Mouse (Mus musculus) T-helper 1 cell (primary cell): ENCODE measurements around the gene Ston1.

ENCODE experiments used
- in situ Hi-C: fragments of 300-600 bp; cut with MboI, MseI; formaldehyde crosslinking; loops from one replicate; pipeline ENCODE4 v1.15.1; 2025; ENCODE audit warnings: high pct_unique_total_duplicates

The Ston1 gene

DNA sequence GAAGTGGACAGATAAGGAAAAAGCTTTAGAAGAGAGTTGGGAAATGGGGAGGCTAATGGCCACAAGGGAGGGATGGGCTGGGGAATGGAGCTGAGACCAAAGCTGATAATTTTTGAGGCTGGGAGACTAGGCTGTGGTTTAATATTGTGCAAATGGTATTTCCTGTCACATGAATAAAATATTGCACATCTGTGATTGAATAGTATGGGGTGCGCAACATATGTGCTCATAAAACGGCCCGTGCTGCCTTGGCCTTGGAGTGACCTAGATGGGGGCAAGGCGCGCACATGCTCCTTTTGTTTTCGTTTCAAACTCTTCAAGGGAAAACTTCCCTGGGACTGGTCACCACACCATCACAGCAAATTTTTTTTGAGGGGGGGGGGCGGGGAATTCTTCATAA is 28.4 kb downstream of the Ston1 start:
- in situ Hi-C loops: no loop called here

DNA sequence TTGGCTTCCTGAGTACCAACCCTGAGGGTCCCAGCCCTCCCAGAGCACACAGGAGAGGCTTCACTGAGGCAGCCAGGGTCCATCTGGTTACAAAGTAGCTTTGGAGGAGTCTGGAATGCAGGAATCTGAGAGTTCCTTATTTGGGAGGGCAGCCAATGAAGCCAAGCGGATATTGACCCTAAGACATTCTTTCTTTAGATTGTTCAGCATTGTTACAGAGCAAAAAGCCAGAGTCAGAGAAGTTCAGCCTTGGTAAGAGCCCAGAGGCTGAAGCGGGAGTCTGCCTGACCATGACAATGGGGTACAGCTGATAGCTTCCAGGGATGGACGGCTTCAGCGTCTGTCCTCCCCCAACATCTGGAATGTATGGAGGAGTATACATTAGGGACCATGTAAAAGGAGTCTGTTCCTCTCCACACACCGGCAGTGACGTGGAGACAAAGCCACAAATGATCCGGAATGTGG is 28.9 kb downstream of the Ston1 start:
- in situ Hi-C loops: no loop called here

DNA sequence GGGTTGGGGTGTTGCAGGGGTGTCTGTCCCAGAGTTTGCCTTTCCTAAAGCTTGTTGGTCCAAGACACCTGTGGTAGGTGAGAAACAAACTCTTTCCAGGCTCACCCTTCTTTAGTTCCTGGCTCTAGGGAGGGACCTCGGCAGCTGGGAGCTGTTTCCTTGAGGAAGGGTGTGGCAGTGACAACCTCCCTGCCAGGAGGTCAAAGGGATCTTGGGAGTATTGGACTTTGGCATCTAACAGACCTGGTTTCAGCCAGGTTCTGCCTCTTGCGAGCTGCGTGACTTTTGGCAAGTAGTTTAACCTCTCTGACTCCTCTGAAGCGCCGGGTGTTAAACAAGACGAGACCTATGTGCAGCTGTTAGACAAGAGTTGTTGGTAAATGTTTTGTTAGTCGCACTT is 29.7 kb downstream of the Ston1 start:
- in situ Hi-C loops: no loop called here

DNA sequence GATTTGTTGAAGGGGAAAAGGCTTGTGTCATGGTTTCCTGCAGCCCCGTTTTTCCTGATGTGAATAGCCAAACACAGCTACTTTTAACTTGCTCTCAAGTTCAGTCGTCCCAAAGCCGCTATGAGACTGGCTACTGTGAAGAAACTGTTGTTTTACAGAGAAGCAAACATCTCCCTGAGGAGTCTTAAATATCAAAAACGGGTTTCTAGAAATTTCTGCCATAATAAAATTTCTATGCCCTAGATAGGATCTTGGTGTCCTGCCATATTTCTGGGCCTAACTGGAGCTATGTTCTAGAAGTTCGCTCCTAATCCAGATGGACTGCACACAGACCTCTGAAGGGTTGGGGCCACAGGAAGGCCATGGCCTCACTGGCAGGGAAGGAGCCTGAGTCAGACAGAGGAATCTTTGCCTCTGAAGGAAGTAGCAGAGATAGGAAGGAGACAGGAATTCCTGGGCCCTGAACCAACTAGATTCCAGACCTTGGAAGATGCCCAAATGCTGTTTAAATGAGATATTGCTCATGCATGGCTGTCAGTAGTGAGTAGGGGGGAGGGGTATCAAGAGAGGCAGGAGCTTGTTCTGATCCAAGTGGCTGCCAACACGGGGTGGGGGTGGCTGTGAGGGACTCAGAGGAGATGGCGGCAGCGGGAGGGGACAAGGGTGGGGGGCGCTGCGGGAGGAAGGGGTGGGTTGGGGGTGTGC is 31.3 kb downstream of the Ston1 start:
- in situ Hi-C loops: no loop called here

DNA sequence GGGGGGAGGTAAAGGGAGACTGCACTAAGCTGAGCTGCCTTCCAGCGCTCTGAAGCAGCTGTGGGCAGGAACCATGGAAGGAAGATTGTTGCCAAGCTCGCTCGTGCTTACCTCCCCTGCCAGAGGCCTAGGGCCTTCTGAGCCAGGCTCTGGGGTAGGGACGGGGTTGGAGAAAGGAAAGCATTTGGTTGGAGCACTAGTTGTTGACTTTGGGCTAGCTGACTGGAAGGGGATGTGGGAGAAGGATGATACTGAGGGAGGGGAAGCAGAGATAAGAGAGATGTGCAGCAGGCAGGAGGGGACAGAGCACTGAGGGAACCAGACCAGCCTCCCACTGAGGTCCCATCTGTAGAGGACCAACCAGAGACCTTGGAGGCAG is 31.9 kb downstream of the Ston1 start:
- in situ Hi-C loops: no loop called here

DNA sequence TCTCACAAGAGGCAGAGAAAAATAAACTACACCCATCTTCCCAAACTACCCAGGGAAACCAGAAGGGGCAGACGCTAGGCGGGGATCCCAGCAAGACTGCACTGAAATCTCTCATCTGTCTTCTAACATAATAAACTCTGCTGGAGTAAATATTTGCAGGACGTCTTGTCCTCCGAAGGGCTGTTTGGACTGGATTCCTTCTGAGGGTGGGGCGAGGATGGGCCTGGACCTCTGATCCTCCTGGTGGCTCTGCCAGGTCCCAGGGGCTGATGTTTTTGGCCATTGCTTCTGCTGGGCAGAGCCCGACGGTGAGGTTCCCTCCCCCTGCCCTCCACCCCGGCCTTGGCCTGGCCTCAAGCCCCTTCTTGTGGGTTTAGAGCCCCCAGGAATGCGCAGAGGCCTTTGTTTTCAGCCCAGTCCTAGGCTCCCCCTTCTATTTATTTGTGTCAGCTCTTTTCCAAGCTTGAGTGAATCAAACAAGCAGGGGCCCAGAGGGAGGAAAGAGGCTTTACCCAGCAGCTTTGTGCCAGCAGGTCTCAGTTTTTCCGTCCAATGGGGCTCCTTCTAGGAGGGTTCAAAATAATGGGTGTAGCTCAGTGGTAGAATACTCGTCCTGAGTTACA is 32.6 kb downstream of the Ston1 start:
- in situ Hi-C loops: no loop called here

DNA sequence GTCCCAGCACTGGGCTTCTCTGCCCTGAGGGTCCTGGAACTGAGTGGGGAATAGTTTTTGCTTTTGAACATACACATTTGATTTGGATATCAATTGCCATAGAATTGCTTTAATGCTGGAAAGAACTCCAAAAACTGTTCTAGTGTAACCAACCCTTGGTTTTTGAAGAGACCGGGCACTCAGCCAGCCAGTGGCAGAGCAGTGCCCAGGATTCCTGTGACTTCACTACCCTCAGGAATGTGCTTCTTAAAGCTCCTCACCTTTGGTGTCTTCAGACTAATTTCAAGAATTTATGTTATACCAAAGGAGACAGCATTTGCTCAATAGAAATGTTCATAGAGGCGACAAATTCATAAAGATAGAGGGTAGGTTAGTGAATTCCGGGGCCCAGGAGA is 33.1 kb downstream of the Ston1 start:
- in situ Hi-C loops: no loop called here

DNA sequence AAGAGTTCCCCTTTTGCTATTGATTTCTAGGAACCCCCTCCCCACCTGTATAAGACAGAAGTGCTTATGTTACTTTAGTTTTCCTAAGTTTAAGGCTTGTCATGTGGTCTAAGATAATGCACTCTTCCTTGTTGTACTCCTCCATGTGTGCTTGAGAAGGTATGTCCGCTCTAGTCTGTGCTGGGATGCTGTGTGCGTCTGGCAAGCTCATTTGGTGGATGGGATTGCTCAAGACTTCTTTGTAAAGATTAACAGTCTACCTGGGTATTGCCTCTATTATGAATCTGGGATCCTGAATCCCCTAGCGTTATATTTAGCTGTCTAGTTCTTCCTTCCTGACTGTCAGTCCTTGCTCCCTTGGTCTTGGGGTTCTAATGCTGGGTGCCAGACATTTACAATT is 35.1 kb downstream of the Ston1 start:
- in situ Hi-C loops: no loop called here

DNA sequence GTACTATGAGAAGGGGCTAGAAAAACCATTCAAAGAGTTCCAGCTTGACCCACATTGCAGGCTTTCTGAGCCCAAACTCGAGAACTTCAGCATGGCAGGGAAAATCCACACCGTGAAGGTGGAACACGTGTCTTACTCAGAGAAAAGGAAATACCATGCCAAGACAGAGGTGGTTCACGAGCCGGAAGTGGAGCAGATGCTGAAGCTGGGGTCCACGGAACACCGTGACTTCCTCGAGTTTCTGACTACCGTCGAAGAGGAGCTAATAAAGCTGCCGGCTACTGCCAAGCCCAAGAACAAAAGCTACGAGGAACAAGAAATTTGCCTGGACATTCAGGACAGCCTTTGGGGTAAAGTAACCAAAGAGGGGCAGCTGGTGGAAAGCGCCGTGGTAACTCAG is 38.6 kb downstream of the Ston1 start:
- in situ Hi-C loops: loop anchor here (5.0 kb wide), 1 partner anchor 109 kb away; no protein-coding TSS in a partner anchor

DNA sequence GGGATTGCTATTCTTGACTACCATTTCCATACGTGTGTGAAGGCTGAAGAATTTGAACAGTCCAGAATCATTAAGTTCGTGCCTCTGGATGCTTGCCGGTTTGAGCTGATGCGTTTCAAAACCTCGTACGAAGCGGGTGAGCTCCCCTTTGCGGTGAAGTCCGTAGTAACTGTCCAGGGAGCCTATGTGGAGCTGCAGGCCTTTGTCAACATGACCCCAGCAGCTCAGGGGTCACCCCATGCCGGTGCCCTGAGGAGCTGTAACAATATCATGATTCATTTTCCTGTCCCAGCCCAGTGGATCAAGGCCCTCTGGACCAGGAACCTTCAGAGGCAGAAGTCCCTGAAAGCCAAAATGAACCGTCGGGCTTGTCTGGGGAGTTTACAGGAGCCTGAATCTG is 39.1 kb downstream of the Ston1 start:
- in situ Hi-C loops: loop anchor here (5.0 kb wide), 1 partner anchor 109 kb away; no protein-coding TSS in a partner anchor

DNA sequence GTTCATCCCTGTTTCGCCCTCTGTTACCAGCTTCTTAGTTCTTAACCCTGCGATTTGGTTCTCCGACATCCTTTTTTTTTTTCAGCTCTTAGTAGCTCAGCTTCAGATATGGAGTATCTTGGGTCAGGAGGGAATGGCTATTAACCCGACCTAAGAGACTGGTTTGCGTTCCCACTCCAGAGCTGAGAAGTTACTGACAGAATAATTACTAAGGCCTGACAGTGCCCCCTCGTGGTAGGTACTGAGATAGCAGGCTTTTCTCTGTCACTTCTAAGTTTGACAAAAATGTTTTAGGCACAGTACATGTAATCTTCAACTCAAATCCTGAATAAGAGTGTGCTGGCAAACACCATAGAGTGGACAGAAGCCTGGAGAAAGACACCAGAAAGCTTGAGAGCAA is 43.5 kb downstream of the Ston1 start:
- in situ Hi-C loops: loop anchor here (5.0 kb wide), 1 partner anchor 384 kb away; no protein-coding TSS in a partner anchor

DNA sequence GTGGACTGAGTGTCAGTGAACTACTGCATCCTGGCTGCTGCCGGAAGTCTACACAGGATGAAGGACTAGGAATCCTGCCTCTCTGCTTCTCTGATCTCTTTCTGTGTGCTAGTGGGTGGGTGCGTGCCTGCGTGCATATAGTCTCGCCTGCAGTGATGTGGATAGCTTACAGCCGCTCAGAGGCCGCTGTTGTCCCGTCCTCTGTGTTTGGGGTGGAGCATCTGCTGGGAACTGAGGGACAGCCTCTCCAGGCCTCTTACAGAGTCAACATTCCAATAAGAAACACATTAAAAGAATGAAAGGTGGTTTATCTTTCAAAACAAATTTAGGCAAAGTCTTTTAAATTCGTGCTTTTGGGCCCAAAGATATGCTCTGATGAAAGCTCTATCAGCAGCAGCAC is 44.4 kb downstream of the Ston1 start:
- in situ Hi-C loops: loop anchor here (5.0 kb wide), 1 partner anchor 385 kb away; no protein-coding TSS in a partner anchor

DNA sequence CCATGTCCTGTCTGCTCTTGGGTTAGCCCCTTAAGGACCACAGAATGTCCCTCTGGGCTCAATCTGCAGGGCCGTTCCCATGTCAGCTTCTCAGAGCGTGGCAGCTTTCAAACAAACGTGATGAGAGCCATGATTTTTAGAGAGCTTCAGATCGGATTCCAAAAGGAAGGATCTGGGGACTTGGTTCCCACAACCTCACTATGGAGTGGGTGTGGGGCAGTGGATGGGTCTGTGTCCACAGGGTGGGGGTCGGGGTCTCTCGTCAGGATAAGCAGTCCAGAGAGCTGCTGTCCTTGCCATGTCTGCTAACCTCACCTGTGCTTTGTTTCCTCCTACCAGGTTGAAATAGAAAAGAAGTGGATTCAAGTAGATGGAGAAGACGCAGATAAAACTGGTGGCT is 47.4 kb downstream of the Ston1 start:
- in situ Hi-C loops: loop anchor here (5.0 kb wide), 1 partner anchor 388 kb away; no protein-coding TSS in a partner anchor

DNA sequence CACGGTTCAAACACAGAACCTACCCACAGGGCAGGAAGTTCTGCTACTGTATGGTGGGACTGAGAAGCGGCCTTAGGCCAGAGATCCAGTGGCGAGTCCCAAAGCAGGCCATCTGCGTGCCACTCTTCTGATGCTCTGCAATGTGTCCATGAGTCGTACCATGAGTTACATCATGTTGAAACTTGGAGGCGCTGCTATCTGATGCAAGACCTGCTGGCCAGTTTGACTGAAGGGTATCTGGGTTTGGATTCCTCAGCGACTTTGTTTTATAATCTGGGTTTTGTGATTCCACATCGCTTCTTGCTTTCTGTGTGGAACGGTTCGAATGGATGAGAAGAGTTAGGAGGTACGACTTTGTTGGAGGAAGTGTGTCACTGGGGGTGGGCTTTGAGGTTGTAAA is 47.8 kb downstream of the Ston1 start:
- in situ Hi-C loops: no loop called here

DNA sequence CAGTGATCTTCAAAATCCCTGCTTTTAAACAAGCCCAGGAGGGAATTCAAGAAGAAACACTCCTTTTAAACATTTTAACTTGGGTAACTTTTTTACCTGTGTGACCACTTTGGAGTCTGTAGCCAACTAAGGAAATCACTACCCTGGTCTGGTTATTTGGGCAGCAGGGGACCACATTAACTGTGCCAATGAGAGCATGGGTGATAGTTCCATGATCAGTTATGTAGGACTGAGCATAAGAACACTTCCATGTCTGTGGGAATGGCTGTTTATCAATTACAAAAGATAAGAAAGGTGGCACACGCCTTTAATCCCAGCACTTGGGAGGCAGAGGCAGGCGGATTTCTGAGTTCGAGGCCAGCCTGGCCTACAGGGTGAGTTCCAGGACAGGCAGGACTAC is 49.7 kb downstream of the Ston1 start:
- in situ Hi-C loops: no loop called here

DNA sequence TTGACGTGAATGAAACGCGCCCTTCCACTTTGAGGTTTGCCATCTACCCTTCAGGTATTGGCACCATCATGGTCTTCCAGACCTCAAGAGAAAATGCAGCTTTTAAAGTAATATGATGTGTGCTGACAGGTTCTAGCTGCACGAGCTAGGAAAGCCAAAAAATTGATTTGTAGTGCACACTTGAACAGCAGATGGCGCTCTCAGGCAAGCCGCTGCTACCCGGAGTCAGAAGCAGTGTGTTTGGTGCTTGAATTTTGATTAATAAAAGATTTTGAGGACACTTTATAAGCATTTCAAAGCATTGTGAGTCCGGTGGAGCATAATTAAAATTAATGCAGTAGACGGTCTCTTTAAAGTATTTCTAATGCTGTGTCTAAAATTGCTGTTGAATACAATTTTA is 54.5 kb downstream of the Ston1 start:
- in situ Hi-C loops: no loop called here

DNA sequence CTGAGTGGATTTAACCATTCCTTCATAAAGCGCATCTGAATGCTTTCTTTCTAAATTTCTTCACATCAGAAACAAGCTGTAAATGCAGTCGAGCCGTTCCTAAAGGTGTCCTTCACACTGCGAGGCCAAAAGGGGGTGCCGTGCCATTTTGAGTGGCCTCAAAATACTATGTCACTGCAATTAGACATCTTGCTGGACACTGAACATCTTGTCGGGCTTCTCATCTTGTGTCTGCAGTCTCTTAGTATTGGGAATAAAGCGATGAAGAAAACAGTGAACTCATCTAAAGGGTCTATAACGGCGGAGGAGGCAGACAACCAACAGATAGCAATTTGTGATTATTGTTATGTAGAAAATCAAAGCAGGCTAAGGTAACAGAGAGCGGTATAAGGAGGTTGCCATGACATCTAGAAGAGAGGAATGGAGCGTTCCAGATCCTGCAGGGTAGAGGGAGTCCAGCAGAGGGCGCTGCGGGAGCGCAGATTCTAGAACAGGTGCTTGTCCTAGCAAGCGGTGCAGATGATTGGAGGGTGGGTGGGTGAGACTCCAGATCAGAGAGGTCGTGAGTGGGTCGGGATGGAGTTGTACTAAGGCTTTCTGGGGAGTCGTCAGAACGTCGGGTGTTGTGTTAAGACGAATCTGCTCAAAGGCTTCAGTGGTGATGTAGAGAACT is 55.4 kb downstream of the Ston1 start:
- in situ Hi-C loops: no loop called here

DNA sequence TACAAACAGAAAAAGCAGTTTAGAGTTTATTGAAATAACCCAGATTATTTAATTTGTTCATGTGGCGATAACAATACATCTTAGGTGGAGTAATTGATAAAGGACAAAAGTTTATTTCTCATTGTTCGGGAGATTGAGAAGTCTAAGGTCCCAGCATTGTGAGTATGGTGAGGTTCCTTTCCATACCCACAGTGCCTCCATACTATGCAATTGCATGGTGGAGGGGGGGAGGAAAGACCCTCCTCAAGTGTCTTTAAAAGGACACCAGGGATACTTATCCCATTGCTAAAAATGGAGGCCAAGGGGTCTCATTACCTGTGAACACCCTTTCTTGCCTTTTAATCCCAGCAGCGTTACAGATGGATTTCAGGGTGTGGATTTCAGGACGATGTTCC is 55.9 kb downstream of the Ston1 start:
- in situ Hi-C loops: no loop called here

DNA sequence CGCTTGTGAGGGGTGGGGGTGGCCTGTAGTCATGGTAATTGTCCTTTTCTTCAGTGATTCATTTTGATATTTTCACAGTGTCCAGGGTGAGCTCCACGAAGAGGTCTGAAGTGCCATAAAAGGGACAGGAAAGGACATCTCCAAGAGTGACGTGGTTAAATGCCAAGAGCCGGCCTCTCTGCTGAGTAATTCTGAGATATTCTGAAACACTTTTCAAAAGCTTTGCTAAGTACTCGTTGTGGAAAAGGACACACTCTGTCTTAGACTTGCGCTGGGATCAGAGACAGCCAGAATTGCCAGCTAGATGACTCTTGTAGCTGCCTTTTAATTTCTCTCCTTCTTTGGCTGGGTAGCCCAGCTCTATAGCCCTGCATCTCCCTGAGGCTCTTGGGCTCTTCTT is 61.0 kb downstream of the Ston1 start:
- in situ Hi-C loops: no loop called here

DNA sequence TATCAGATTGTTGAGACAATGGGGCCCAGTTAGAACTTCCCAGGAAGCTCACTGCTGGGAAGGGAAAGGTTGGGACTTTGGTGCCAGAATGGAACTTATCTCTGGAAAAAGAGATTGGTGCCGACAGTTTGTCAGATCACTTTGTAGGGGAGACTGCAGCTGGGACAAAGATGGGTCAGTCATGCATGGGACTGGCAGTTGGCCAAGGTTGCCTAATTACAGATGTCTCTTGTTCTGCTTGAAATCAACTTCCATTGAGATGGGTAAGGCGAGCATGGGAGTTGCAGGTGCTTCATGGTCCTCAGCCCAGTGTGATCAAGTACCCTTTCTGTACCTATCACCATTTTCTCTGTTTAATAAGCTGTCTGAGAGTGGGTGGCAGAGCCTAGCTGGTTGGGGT is 68.6 kb downstream of the Ston1 start:
- in situ Hi-C loops: loop anchor here (5.0 kb wide), 1 partner anchor 86 kb away; no protein-coding TSS in a partner anchor

DNA sequence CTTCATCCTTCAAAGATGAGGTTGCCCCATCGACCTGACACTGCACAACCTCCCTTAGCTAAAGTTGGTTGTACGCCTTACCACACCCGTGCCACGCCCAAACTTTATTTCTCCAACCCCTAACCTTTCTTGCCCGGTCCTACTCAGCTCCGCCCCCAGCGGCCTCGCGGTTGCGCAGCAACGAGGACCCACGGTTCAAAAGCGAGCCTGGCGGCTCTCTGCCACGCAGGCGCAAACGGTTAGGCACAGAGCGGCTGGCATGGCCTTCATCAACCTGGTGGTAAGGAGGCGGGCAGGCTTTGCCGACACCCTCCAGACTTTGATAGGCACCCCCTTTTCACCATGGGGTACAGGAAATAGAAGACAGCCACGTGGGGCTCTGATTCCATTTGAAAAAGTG is 71.0 kb downstream of the Ston1 start, which contains the start of gene Gtf2a1l:
Gene Gtf2a1l, plus strand, starts transcription at position 209 of the 400 bp plus-strand sequence.
- in situ Hi-C loops: loop anchor here (5.0 kb wide), 1 partner anchor 84 kb away; no protein-coding TSS in a partner anchor

DNA sequence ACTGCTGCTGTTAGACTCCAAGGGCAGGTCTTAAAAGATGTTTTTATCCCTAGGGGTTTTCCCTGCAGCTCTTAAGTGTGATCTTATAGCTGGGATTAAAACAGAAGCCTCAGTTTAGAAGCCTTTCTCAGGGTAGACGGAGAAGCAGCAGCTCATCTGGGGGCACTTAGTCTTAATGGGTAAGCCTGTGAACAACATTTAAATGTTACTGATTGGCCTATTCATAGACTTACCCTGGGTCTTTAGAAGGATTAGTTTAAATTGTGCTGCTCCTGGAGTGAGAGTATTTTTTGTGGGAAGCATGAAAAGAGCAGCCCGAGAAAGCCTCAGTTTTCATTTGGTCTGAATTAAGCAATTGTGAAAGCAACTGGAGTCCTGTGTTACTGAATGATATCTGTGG is 72.4 kb downstream of the Ston1 start:
- in situ Hi-C loops: loop anchor here (5.0 kb wide), 1 partner anchor 82 kb away; no protein-coding TSS in a partner anchor
